Mouse (Mus musculus): ENCODE results near the gene Kif24. TPM values are rescaled to one million over a fixed set of nuclear protein-coding genes. Genes with fewer than 3 reads are reported as not detected.

The Kif24 gene
- total and polyA plus RNA-seq, 3 experiments: 7.0 to 47.8 (median 21.6) TPM

- no peaks in the 10 kb centered on the region for H3K9me3 ChIP-seq (replicated peaks)
- ATAC-seq (ENCODE audit: extremely low read depth, insufficient number of reproducible peaks, low FRiP score, poor library complexity, severe bottlenecking) (no peak), DNase-seq (ENCODE audit: low spot score) (no peak)
- no peak overlapping the region for H3K4me3 ChIP-seq (ENCODE audit: low read depth, low read length)
- TF ChIP-seq GATA2 (IDR thresholded peaks at IDR 0.05; ENCODE audit: borderline replicate concordance, low read depth, low read length): no peak
- no peak for TF ChIP-seq CTCF (IDR thresholded peaks at IDR 0.05; ENCODE audit: low read depth, low read length)
- no peak for TF ChIP-seq TAL1 (conservative IDR thresholded peaks at IDR 0.05; ENCODE audit: low read depth, low read length)
- peaks cover 25% of the 10 kb centered on the region for H3K4me1 ChIP-seq (ENCODE audit: insufficient read depth, low read depth, low read length)
- H3K27me3 ChIP-seq (ENCODE audit: insufficient read depth, low read length): no peaks in the 10 kb centered on the region
- H3K36me3 ChIP-seq (replicated peaks): no peaks in the 10 kb centered on the region
Measured at GRCm38 (mm10) chr4:41346011-41346410, 118.7 kb downstream of the Kif24 start.

DNA sequence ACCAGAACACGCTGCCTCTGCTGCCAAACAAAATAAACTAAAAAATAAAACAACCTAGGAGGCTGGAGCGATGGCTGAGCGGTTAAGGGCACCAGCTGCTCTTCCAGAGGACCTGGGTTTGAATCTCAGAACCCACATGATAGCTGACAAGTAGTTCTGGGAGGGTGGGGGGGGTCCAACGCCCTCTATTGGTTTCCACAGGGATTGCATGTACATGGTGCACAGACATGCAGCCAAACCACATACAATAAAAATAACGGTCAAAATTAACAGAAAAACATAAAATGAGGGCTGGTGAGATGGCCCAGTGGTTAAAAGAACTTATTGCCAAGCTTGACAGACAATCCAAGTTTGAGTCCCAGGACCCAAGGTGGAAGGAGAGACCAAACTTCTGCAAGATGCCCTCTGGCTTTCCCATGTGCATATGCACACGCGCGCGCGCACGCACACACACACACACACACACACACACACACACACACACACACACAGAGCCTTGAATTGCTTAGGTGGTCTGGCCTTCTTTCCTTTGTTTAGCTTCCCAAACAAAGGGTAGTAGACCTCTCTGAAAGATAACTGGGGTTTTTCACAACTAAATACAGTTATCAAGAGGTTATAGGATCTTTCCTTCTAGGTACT lies 123.7 kb downstream of the Kif24 start:
- ATAC-seq (ENCODE audit: extremely low read depth, insufficient number of reproducible peaks, low FRiP score, poor library complexity, severe bottlenecking) (no peak), DNase-seq (ENCODE audit: low spot score) (no peak)
- H3K27me3 ChIP-seq (ENCODE audit: insufficient read depth, low read length): 0 out of 2 replicates have a peak, but pooled peaks cover 3% of the 10 kb centered on the region
- H3K36me3 ChIP-seq (replicated peaks): no peaks in the 10 kb centered on the region
- no peak for TF ChIP-seq GATA2 (IDR thresholded peaks at IDR 0.05; ENCODE audit: borderline replicate concordance, low read depth, low read length)
- TF ChIP-seq GATA1 (IDR thresholded peaks at IDR 0.05; ENCODE audit: borderline replicate concordance, low read length): no peak
- TF ChIP-seq CTCF (IDR thresholded peaks at IDR 0.05; ENCODE audit: low read depth, low read length): no peak
- TF ChIP-seq TAL1 (conservative IDR thresholded peaks at IDR 0.05; ENCODE audit: low read depth, low read length): no peak
- no peak for TF ChIP-seq POLR2AphosphoS5 (IDR thresholded peaks at IDR 0.05; ENCODE audit: insufficient replicate concordance, low read depth, low read length)
- H3K4me3 ChIP-seq (ENCODE audit: low read depth, low read length): no peak overlapping the region
- H3K9me3 ChIP-seq (replicated peaks): no peaks in the 10 kb centered on the region
- H3K4me1 ChIP-seq (ENCODE audit: insufficient read depth, low read depth, low read length): peaks cover 7% of the 10 kb centered on the region

Other genes with a start within 250 kb of the Kif24 start
- gene Ubap2, start 189.7 kb downstream of the Kif24 start, total RNA-seq (2014; fragmentation: Nextera tagmentation): 116 and 135 TPM in 2 replicates
- 12.0 and 14.3 TPM in 2 replicates for gene Ubap2, start 189.7 kb downstream of the Kif24 start, total RNA-seq (2017)
- gene Ubap2, start 189.7 kb downstream of the Kif24 start, polyA plus RNA-seq (2012): 552 and 920 TPM in 2 replicates
- 45.1 and 52.4 TPM in 2 replicates for gene Dcaf12, start 150.0 kb downstream of the Kif24 start, total RNA-seq (2014; fragmentation: Nextera tagmentation)
- gene Dcaf12, start 150.0 kb downstream of the Kif24 start, total RNA-seq (2017): 39.1 and 41.8 TPM in 2 replicates
- gene Dcaf12, start 150.0 kb downstream of the Kif24 start, polyA plus RNA-seq (2012): 49.2 and 50.8 TPM in 2 replicates
- gene Ubap1, start 115.9 kb downstream of the Kif24 start, total RNA-seq (2014; fragmentation: Nextera tagmentation): 25.1 and 39.2 TPM in 2 replicates
- gene Ubap1, start 115.9 kb downstream of the Kif24 start, total RNA-seq (2017): 27.5 and 30.4 TPM in 2 replicates
- 18.3 and 19.0 TPM in 2 replicates for gene Ubap1, start 115.9 kb downstream of the Kif24 start, polyA plus RNA-seq (2012)
- gene Nudt2, start 264 bp upstream of the Kif24 start, total RNA-seq (2014; fragmentation: Nextera tagmentation): 22.5 and 26.6 TPM in 2 replicates
- gene Nudt2, start 264 bp upstream of the Kif24 start, total RNA-seq (2017): 62.3 and 72.7 TPM in 2 replicates
- gene Nudt2, start 264 bp upstream of the Kif24 start, polyA plus RNA-seq (2012): 5.9 and 12.4 TPM in 2 replicates
- 4.3 and 4.4 TPM in 2 replicates for gene AI464131, start 38.2 kb upstream of the Kif24 start, total RNA-seq (2014; fragmentation: Nextera tagmentation)
- 7.0 and 7.3 TPM in 2 replicates for gene AI464131, start 38.2 kb upstream of the Kif24 start, total RNA-seq (2017)
- 2.2 and 3.1 TPM in 2 replicates for gene AI464131, start 38.2 kb upstream of the Kif24 start, polyA plus RNA-seq (2012)
- 7.3 and 10.5 TPM in 2 replicates for gene 1110017D15Rik, start 52.4 kb upstream of the Kif24 start, total RNA-seq (2014; fragmentation: Nextera tagmentation)
- 0.22 and 1.7 TPM in 2 replicates for gene 1110017D15Rik, start 52.4 kb upstream of the Kif24 start, total RNA-seq (2017)
- 0.08 TPM in 1 of 2 replicates, not detected in the other for gene 1110017D15Rik, start 52.4 kb upstream of the Kif24 start, polyA plus RNA-seq (2012)
- gene Fam219a, start 104.7 kb upstream of the Kif24 start, total RNA-seq (2014; fragmentation: Nextera tagmentation): 2.5 and 2.9 TPM in 2 replicates
- 0.44 and 0.87 TPM in 2 replicates for gene Fam219a, start 104.7 kb upstream of the Kif24 start, total RNA-seq (2017)
- gene Fam219a, start 104.7 kb upstream of the Kif24 start, polyA plus RNA-seq (2012): 2.5 and 2.6 TPM in 2 replicates
- not detected in 2 replicates for gene Dnaic1, start 104.9 kb upstream of the Kif24 start, total RNA-seq (2014; fragmentation: Nextera tagmentation)
- 0.23 TPM in 1 of 2 replicates, not detected in the other for gene Dnaic1, start 104.9 kb upstream of the Kif24 start, total RNA-seq (2017)
- gene Dnaic1, start 104.9 kb upstream of the Kif24 start, polyA plus RNA-seq (2012): not detected in 2 replicates
- not detected in 2 replicates for gene Enho, start 175.4 kb upstream of the Kif24 start, total RNA-seq (2014; fragmentation: Nextera tagmentation)
- gene Enho, start 175.4 kb upstream of the Kif24 start, total RNA-seq (2017): 0.22 TPM in 1 of 2 replicates, not detected in the other
- gene Enho, start 175.4 kb upstream of the Kif24 start, polyA plus RNA-seq (2012): not detected in 2 replicates
- not detected in 2 replicates for gene Cntfr, start 232.2 kb upstream of the Kif24 start, total RNA-seq (2014; fragmentation: Nextera tagmentation)
- 0.33 TPM in 1 of 2 replicates, not detected in the other for gene Cntfr, start 232.2 kb upstream of the Kif24 start, total RNA-seq (2017)
- 1.7 and 2.2 TPM in 2 replicates for gene Cntfr, start 232.2 kb upstream of the Kif24 start, polyA plus RNA-seq (2012)
- 3.4 and 4.0 TPM in 2 replicates for gene Il11ra1, start 235.1 kb upstream of the Kif24 start, total RNA-seq (2014; fragmentation: Nextera tagmentation)
- 13.1 and 18.5 TPM in 2 replicates for gene Il11ra1, start 235.1 kb upstream of the Kif24 start, total RNA-seq (2017)
- gene Il11ra1, start 235.1 kb upstream of the Kif24 start, polyA plus RNA-seq (2012): 4.6 and 6.7 TPM in 2 replicates
- 6.4 and 26.3 TPM in 2 replicates for gene Rpp25l, start 248.6 kb upstream of the Kif24 start, total RNA-seq (2014; fragmentation: Nextera tagmentation)
- gene Rpp25l, start 248.6 kb upstream of the Kif24 start, total RNA-seq (2017): 31.7 and 36.5 TPM in 2 replicates
- 77.0 and 82.0 TPM in 2 replicates for gene Rpp25l, start 248.6 kb upstream of the Kif24 start, polyA plus RNA-seq (2012)

Measured in G1E (cell line).